Mouse (Mus musculus) MEL (cell line): ENCODE data around the gene Srsf5.

ENCODE experiments used
- BHLHE40 ChIP-seq: IDR thresholded peaks from 2 replicates; pipeline ENCODE4 v1.6.1; 2012; ENCODE audit warnings: low read depth, mild to moderate bottlenecking, inconsistent platforms, low read length, improper control_type of control experiment, borderline replicate concordance
- CHD2 ChIP-seq: IDR thresholded peaks from 2 replicates; pipeline ENCODE4 v1.6.1; 2011; ENCODE audit warnings: low read length, improper control_type of control experiment
- CTCF ChIP-seq, 3 experiments: IDR thresholded peaks in 2 of 3; conservative IDR thresholded peaks in 1 of 3; 2 replicates each; pipeline ENCODE4 v1.5.1; 2011 to 2012; ENCODE audit warnings: low read length in 3 of 3, low read depth in 2 of 3, mild to moderate bottlenecking in 2 of 3, improper control_type of control experiment in 1 of 3, inconsistent platforms in 1 of 3, mixed read lengths in 1 of 3, moderate library complexity in 1 of 3; ENCODE audit not compliant: control insufficient read depth in 1 of 3, insufficient read depth in 1 of 3, poor library complexity in 1 of 3, severe bottlenecking in 1 of 3
- ELF1 ChIP-seq: IDR thresholded peaks from 2 replicates; pipeline ENCODE4 v1.6.1; 2014; ENCODE audit warnings: low read depth, mild to moderate bottlenecking, inconsistent platforms, low read length, improper control_type of control experiment, moderate library complexity
- GATA1 ChIP-seq: IDR thresholded peaks from 2 replicates; pipeline ENCODE4 v1.6.1; 2011; ENCODE audit warnings: low read depth, low read length, improper control_type of control experiment
- MAX ChIP-seq: IDR thresholded peaks from 2 replicates; pipeline ENCODE4 v1.6.1; 2011; ENCODE audit warnings: low read length, improper control_type of control experiment
- NELFE ChIP-seq: IDR thresholded peaks from 2 replicates; pipeline ENCODE4 v1.6.1; 2011; ENCODE audit warnings: low read depth, low read length, improper control_type of control experiment
- POLR2A ChIP-seq, 2 experiments: IDR thresholded peaks; 2 replicates each; pipeline ENCODE4 v1.6.1; 2011 to 2012; ENCODE audit warnings: low read length in 2 of 2, mild to moderate bottlenecking in 2 of 2, control low read depth in 1 of 2, improper control_type of control experiment in 1 of 2, low read depth in 1 of 2, moderate library complexity in 1 of 2; ENCODE audit not compliant: control insufficient read depth in 1 of 2, insufficient read depth in 1 of 2, poor library complexity in 1 of 2
- SIN3A ChIP-seq: IDR thresholded peaks from 2 replicates; pipeline ENCODE4 v1.6.1; 2012; ENCODE audit warnings: low read length, improper control_type of control experiment, inconsistent platforms
- TAL1 ChIP-seq: IDR thresholded peaks from 2 replicates; pipeline ENCODE4 v1.6.1; 2012; ENCODE audit warnings: mild to moderate bottlenecking, inconsistent platforms, low read length, moderate library complexity, mixed read lengths
- TBP ChIP-seq: IDR thresholded peaks from 2 replicates; pipeline ENCODE4 v1.8.0; 2011; ENCODE audit warnings: low read depth, low read length, improper control_type of control experiment
- ZKSCAN1 ChIP-seq: IDR thresholded peaks from 2 replicates; pipeline ENCODE4 v1.6.1; 2012; ENCODE audit warnings: low read depth, mild to moderate bottlenecking, inconsistent platforms, low read length, improper control_type of control experiment, moderate library complexity

- no peak for TF ChIP-seq POLR2A (IDR thresholded peaks at IDR 0.05; ENCODE audit: control insufficient read depth in 1 of 2, insufficient read depth in 1 of 2, low read depth in 1 of 2, low read length in 2 of 2, poor library complexity in 1 of 2)
- TF ChIP-seq CTCF (IDR thresholded peaks at IDR 0.05 in 2 of 3, conservative IDR thresholded peaks at IDR 0.05 in 1 of 3; ENCODE audit: control insufficient read depth in 1 of 3, insufficient read depth in 1 of 3, low read depth in 2 of 3, low read length in 3 of 3, poor library complexity in 1 of 3, severe bottlenecking in 1 of 3) = no peak
- TF ChIP-seq ELF1 = no peak
- no peak for TF ChIP-seq GATA1
- no peak for TF ChIP-seq NELFE
- no peak for TF ChIP-seq ZKSCAN1
- no peak for TF ChIP-seq TBP
- TF ChIP-seq BHLHE40 = no peak
- TF ChIP-seq MAX = no peak
- no peak for TF ChIP-seq SIN3A
- TF ChIP-seq CHD2 = no peak
- TF ChIP-seq TAL1 = no peak
Observed at GRCm38 (mm10) chr12:80967918-80968317, 22.6 kb downstream of the Srsf5 start.
